Mouse (Mus musculus) liver, embryonic 14 days (tissue): ENCODE data around the gene Gabre. TPM values are rescaled to one million over a fixed set of nuclear protein-coding genes. Genes with fewer than 3 reads are reported as not detected.

Experiments
- polyA plus RNA-seq: library from polyadenylated mRNA; depleted of rRNA; stranded (reverse); fragments of >200 nt; gene quantifications from 2 replicates; pipeline ENCODE4 v1.2.3, GENCODE M21; 2012; rRNA removed

Gabre gene
- polyA plus RNA-seq: 0.13 and 0.34 TPM in 2 replicates

GRCm38 (mm10) chrX:72274659-72275371 is at the start of gene Gabre:
TSS of gene Gabre (minus strand) at chrX:72274803.

GRCm38 (mm10) chrX:72221717-72222116 is 52.9 kb downstream of the Gabre start, which contains the start of gene Magea4:
TSS of gene Magea4 (plus strand) at chrX:72222017.

Other genes with a start within 250 kb of the Gabre start
- gene Magea4, start 52.8 kb downstream of the Gabre start, polyA plus RNA-seq: not detected in 2 replicates
- not detected in 2 replicates for gene Magea10, start 112.1 kb upstream of the Gabre start, polyA plus RNA-seq